Mouse (Mus musculus) regulatory T cell (primary cell): ENCODE measurements around the gene Rpl11.
"Not testable (repeated sequence)": the region's sequence is repeated elsewhere in the genome, so short reads cannot be mapped to it uniquely, and the experiment has no call there.

Experiments used
- in situ Hi-C: fragments of 300-600 bp; cut with MboI, MseI; formaldehyde crosslinking; loops from one replicate; pipeline ENCODE4 v1.15.1; 2025; ENCODE audit warnings: high pct_unique_total_duplicates

Gene Rpl11

GRCm38 (mm10) chr4:136071178-136071714 lies 18.0 kb upstream of the Rpl11 start:
- in situ Hi-C loops: loop anchor here (5.0 kb wide), 1 partner anchor 81 kb away; no protein-coding TSS in a partner anchor

GRCm38 (mm10) chr4:136070592-136070991 lies 17.4 kb upstream of the Rpl11 start:
- in situ Hi-C loops: loop anchor here (5.0 kb wide), 1 partner anchor 82 kb away; no protein-coding TSS in a partner anchor

- in situ Hi-C loops: loop anchor here (5.0 kb wide), 1 partner anchor 82 kb away; no protein-coding TSS in a partner anchor
Observed at GRCm38 (mm10) chr4:136069954-136070353, 16.7 kb upstream of the Rpl11 start.

GRCm38 (mm10) chr4:136069313-136069712 lies 16.1 kb upstream of the Rpl11 start:
- in situ Hi-C loops: no loop called here

GRCm38 (mm10) chr4:136063143-136063542 lies 9.9 kb upstream of the Rpl11 start:
- in situ Hi-C loops: no loop called here

- in situ Hi-C loops: not testable (repeated sequence)
Observed at GRCm38 (mm10) chr4:136059800-136060488, 6.7 kb upstream of the Rpl11 start.

- in situ Hi-C loops: no loop called here
Observed at GRCm38 (mm10) chr4:136057916-136058315, 4.7 kb upstream of the Rpl11 start.

GRCm38 (mm10) chr4:136056030-136056429 lies 2.8 kb upstream of the Rpl11 start:
- in situ Hi-C loops: no loop called here

GRCm38 (mm10) chr4:136053843-136054242 lies 615 bp upstream of the Rpl11 start:
- in situ Hi-C loops: loop anchor here (5.0 kb wide), 1 partner anchor 72 kb away; no protein-coding TSS in a partner anchor

- in situ Hi-C loops: loop anchor here (5.0 kb wide), 1 partner anchor 70 kb away; no protein-coding TSS in a partner anchor
Observed at GRCm38 (mm10) chr4:136052534-136053246, 538 bp downstream of the Rpl11 start.

GRCm38 (mm10) chr4:136052060-136052459 lies 1.2 kb downstream of the Rpl11 start:
- in situ Hi-C loops: loop anchor here (5.0 kb wide), 1 partner anchor 70 kb away; no protein-coding TSS in a partner anchor

GRCm38 (mm10) chr4:136050226-136050625 lies 3.0 kb downstream of the Rpl11 start:
- in situ Hi-C loops: loop anchor here (5.0 kb wide), 1 partner anchor 68 kb away; no protein-coding TSS in a partner anchor

- in situ Hi-C loops: no loop called here
Observed at GRCm38 (mm10) chr4:136048291-136049032, 4.8 kb downstream of the Rpl11 start.

- in situ Hi-C loops: no loop called here
Observed at GRCm38 (mm10) chr4:136047626-136048025, 5.6 kb downstream of the Rpl11 start.

- in situ Hi-C loops: no loop called here
Observed at GRCm38 (mm10) chr4:136046888-136047287, 6.3 kb downstream of the Rpl11 start.

GRCm38 (mm10) chr4:136045091-136045490 lies 8.1 kb downstream of the Rpl11 start:
- in situ Hi-C loops: no loop called here

- in situ Hi-C loops: no loop called here
Observed at GRCm38 (mm10) chr4:136043784-136044400, 9.3 kb downstream of the Rpl11 start.

- in situ Hi-C loops: no loop called here
Observed at GRCm38 (mm10) chr4:136035078-136035477, 18.1 kb downstream of the Rpl11 start.

GRCm38 (mm10) chr4:136033231-136033630 lies 20.0 kb downstream of the Rpl11 start:
- in situ Hi-C loops: no loop called here

- in situ Hi-C loops: no loop called here
Observed at GRCm38 (mm10) chr4:136030968-136031909, 22.0 kb downstream of the Rpl11 start.
